Mouse (Mus musculus): ENCODE results near the gene Rhov. TPM values are rescaled to one million over a fixed set of nuclear protein-coding genes. Genes with fewer than 3 reads are reported as not detected.

Gene Rhov
- total RNA-seq (2012; rRNA removed) (0.08 and 0.17 TPM in 2 replicates), total RNA-seq (2014; rRNA removed) (not detected in 2 replicates), polyA plus RNA-seq (2012; ENCODE audit: insufficient read length, low read depth) (not detected in 2 replicates)

- in situ Hi-C loops (cut with MboI; ENCODE audit: low pct_ligation_motif_present, low pct_unique_long_range_greater_than_20kb, low sequenced_read_pairs) (no loop called here), dilution Hi-C loops (cut with MboI; ENCODE audit: extremely low pct_ligation_motif_present, extremely low pct_unique_long_range_greater_than_20kb, low sequenced_read_pairs) (no loop called here)
- Histone ChIP-seq H3K27ac (ENCODE audit: insufficient read depth, low read depth) (no peak within 1 kb of the TSS), H3K79me2 (replicated peaks; ENCODE audit: control insufficient read depth, extremely low read depth, insufficient read depth, poor library complexity, severe bottlenecking) (no peaks in the 10 kb centered on the region), H3K36me3 (replicated peaks in 1 of 2; ENCODE audit: control insufficient read depth in 1 of 2, insufficient read depth in 1 of 2, low read length in 1 of 2) (no peaks in the 10 kb centered on the region), H3K4me1 (ENCODE audit: control insufficient read depth in 1 of 2, insufficient read depth in 2 of 2) (peaks cover 18 to 39% of the 10 kb centered on the region in 2 experiments), H3K9ac (ENCODE audit: insufficient read depth, low read depth) (peak within 1 kb of the TSS; percentile 11; the same call in 1 of the 2 replicates), H3K9me3 (replicated peaks; ENCODE audit: low read length) (no peaks in the 10 kb centered on the region), H3K4me2 (ENCODE audit: insufficient read depth, low read depth, poor library complexity, severe bottlenecking) (peak within 1 kb of the TSS; percentile 41), H3K27me3 (replicated peaks) (peaks cover 30% of the 10 kb centered on the region), H3K4me3 (replicated peaks in 1 of 3; ENCODE audit: low read depth in 2 of 3, low read length in 2 of 3, poor library complexity in 1 of 3) (peak within 1 kb of the TSS in 2 of 3 experiments; percentile 31 to 61)
- TF ChIP-seq E2F4 (IDR thresholded peaks at IDR 0.05; ENCODE audit: insufficient replicate concordance, low read depth, low read length) (no peak), MAZ (IDR thresholded peaks at IDR 0.05; ENCODE audit: low read depth, low read length) (no peak), MXI1 (IDR thresholded peaks at IDR 0.05; ENCODE audit: low read depth, low read length) (no peak; the same call in 1 of the 2 replicates), IRF4 (IDR thresholded peaks at IDR 0.05; ENCODE audit: low read depth, low read length) (no peak), NELFE (IDR thresholded peaks at IDR 0.05; ENCODE audit: low read depth, low read length) (no peak), POLR2A (IDR thresholded peaks at IDR 0.05; ENCODE audit: low read depth, low read length) (0 out of 2 replicates have a peak, but pooled peaks have one; percentile 22), TBP (conservative IDR thresholded peaks at IDR 0.05; ENCODE audit: low read depth, low read length) (peak; percentile 57; the same call in 1 of the 2 replicates), NRF1 (IDR thresholded peaks at IDR 0.05; ENCODE audit: low read depth, low read length) (no peak), RCOR1 (conservative IDR thresholded peaks at IDR 0.05; ENCODE audit: low read depth, low read length) (no peak), UBTF (IDR thresholded peaks at IDR 0.05; ENCODE audit: low read depth, low read length) (0 out of 2 replicates have a peak, but pooled peaks have one; percentile 39), ETS1 (conservative IDR thresholded peaks at IDR 0.05; ENCODE audit: low read depth, low read length) (no peak), MAX (IDR thresholded peaks at IDR 0.05; ENCODE audit: low read length) (no peak), ZMIZ1 (IDR thresholded peaks at IDR 0.05; ENCODE audit: low read depth, low read length) (no peak)
- peak; percentile 29 for DNase-seq (ENCODE audit: extremely low read depth)
These were observed at the start of gene Rhov for GRCm38 (mm10) chr2:119270643-119271331. Gene Rhov (minus strand): TSS chr2:119271272.

DNA sequence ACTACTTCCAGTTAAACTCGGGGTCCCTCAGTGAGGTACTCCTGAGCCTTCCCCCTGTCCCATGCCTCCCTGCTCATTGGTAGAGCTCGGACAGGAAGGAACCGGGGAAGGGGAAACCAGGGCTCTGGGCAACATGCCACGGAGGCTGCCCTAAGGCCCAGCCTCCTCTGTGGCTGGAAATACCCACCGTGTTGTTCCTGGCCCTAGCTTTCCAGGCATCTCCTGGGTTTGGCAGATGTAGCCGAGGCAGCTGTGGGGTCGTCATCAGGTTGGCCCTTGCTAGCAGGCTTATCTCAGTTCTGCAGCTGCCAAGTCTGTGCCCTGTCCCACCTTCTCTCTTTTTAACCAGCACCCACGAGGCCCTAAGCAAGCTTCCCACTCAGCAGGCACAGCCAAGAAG lies 49.5 kb upstream of the Rhov start:
- dilution Hi-C loops (cut with MboI; ENCODE audit: extremely low pct_ligation_motif_present, extremely low pct_unique_long_range_greater_than_20kb, low sequenced_read_pairs) = no loop called here
- Histone ChIP-seq H3K27ac (ENCODE audit: insufficient read depth, low read depth) (no peak overlapping the region), H3K4me3 (replicated peaks in 1 of 3; ENCODE audit: low read depth in 2 of 3, low read length in 2 of 3, poor library complexity in 1 of 3) (no peak overlapping the region), H3K9me3 (replicated peaks; ENCODE audit: low read length) (peaks cover 22% of the 10 kb centered on the region), H3K36me3 (replicated peaks in 1 of 2; ENCODE audit: control insufficient read depth in 1 of 2, insufficient read depth in 1 of 2, low read length in 1 of 2) (no peaks in the 10 kb centered on the region), H3K27me3 (replicated peaks) (peaks cover 13% of the 10 kb centered on the region), H3K4me2 (ENCODE audit: insufficient read depth, low read depth, poor library complexity, severe bottlenecking) (no peak overlapping the region), H3K9ac (ENCODE audit: insufficient read depth, low read depth) (no peak overlapping the region), H3K79me2 (replicated peaks; ENCODE audit: control insufficient read depth, extremely low read depth, insufficient read depth, poor library complexity, severe bottlenecking) (no peaks in the 10 kb centered on the region), H3K4me1 (ENCODE audit: control insufficient read depth in 1 of 2, insufficient read depth in 2 of 2) (peaks cover 9 to 23% of the 10 kb centered on the region in 2 experiments)
- no peak for TF ChIP-seq HCFC1 (IDR thresholded peaks at IDR 0.05; ENCODE audit: low read depth, low read length)
- no peak for TF ChIP-seq ELF1 (IDR thresholded peaks at IDR 0.05; ENCODE audit: low read depth, low read length)
- TF ChIP-seq RAD21 (IDR thresholded peaks at IDR 0.05; ENCODE audit: low read depth, low read length) = no peak
- no peak for TF ChIP-seq ETS1 (conservative IDR thresholded peaks at IDR 0.05; ENCODE audit: low read depth, low read length)
- DNase-seq (ENCODE audit: extremely low read depth) = no peak
- in situ Hi-C loops (cut with MboI; ENCODE audit: low pct_ligation_motif_present, low pct_unique_long_range_greater_than_20kb, low sequenced_read_pairs) = no loop called here
